Mouse (Mus musculus): ENCODE results near the gene Sco1.

The Sco1 gene

GRCm38 (mm10) chr11:67113381-67113780, 60.9 kb downstream of the Sco1 start:
- no peak for DNase-seq (ENCODE audit: extremely low read depth, low read depth)

- no peak for DNase-seq (ENCODE audit: extremely low read depth, low read depth)
Observed at GRCm38 (mm10) chr11:67114261-67114660, 61.8 kb downstream of the Sco1 start.

GRCm38 (mm10) chr11:67114901-67115300, 62.4 kb downstream of the Sco1 start:
- DNase-seq (ENCODE audit: extremely low read depth, low read depth): no peak

Data from MEL-GATA-1-ER (cell line).